Mouse (Mus musculus): ENCODE measurements around the gene Fmo6.

- no peak for TF ChIP-seq CTCF (IDR thresholded peaks at IDR 0.05; ENCODE audit: control insufficient read depth, insufficient read depth, insufficient read length)
- TF ChIP-seq MAX (IDR thresholded peaks at IDR 0.05): no peak
These were observed 49.7 kb downstream of the Fmo6 start for GRCm38 (mm10) chr1:162887644-162888043.
